Mouse (Mus musculus) heart, postnatal 0 days (tissue): ENCODE measurements around the gene Pcmt1.

Experiments used
- CTCF ChIP-seq: IDR thresholded peaks from 2 replicates; pipeline ENCODE4 v1.5.1; 2016; ENCODE audit warnings: antibody characterized with exemption, control low read depth, low read depth
- EP300 ChIP-seq: IDR thresholded peaks from 2 replicates; pipeline ENCODE4 v1.6.1; 2016; ENCODE audit warnings: antibody characterized with exemption, low read depth

- TF ChIP-seq CTCF (no peak), EP300 (no peak)
Observed at GRCm38 (mm10) chr10:7640366-7640765, 40.6 kb downstream of the Pcmt1 start.
